Mouse (Mus musculus) left cerebral cortex, adult 8-10 months (tissue): Measurements from ENCODE around the gene Tor1aip1. TPM values are rescaled to one million over a fixed set of nuclear protein-coding genes. Genes with fewer than 3 reads are reported as not detected.
A peak's percentile ranks its signal among the peaks of the same experiment; 100 is the strongest.
"Not testable (repeated sequence)": the region's sequence is repeated elsewhere in the genome, so short reads cannot be mapped to it uniquely, and the experiment has no call there.

Experiments
- DNase-seq, 2 experiments: peaks; one replicate each; pipeline ENCODE4 v3.0.0; 2022; ENCODE audit warnings: low spot score in 2 of 2
- total RNA-seq, 4 experiments: library from RNA; stranded (reverse); gene quantifications; 2 replicates each; pipeline ENCODE4 v1.2.4; 2022

The Tor1aip1 gene
- 10 to 100 TPM; 31.6 to 35.0 (median 34.9) TPM for total RNA-seq

DNA sequence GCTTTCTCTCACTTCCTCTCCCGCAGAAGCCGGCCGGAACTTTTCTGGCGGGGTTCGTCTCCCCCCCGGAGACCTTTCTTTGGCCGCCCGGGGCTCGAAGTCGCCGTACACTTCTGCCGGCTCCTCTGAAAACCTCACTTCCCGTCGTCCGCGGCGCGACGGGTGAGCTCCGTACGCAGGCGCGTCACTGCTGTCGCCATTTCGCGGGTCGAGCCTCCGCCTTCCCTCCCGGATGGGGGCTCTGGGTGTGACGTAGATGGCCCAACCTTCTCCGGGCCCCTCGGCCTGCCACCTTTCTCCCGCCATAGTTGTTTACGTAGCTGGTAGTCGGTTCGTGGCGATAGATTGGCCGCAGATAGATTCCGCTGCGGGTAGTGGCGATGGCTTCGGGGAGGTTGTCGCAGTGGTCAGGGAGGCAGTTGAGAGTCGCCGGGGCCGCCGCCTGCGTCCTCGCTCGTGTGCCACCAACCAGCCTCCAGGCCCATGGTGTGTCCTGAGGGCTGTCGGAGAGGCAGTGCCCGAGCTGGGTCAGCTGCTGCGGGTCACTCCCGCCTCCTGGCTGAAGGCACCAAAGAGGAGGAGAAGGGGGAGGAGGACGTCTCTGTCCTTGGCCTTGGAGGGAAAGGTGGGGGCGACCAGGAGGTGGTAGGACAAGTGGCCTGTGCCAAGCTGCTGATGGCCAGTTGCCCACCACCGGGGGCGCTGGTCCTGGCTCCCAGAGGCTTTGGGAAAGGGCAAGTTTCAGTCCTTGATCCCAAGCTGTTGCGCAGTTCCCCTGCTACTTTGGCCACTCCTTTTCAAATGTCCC is at the start of gene Tor1aip1:
Tor1aip1 (minus strand) TSS at position 551 of the 808 bp plus-strand sequence.
- DNase-seq: peak; percentile 92 to 97

- no peak for DNase-seq
These were observed 49.5 kb upstream of the Tor1aip1 start for GRCm38 (mm10) chr1:156085770-156086169.

GRCm38 (mm10) chr1:156084603-156085002 is 48.3 kb upstream of the Tor1aip1 start:
- no peak for DNase-seq

GRCm38 (mm10) chr1:156077655-156078054 is 41.4 kb upstream of the Tor1aip1 start:
- DNase-seq: no peak

DNA sequence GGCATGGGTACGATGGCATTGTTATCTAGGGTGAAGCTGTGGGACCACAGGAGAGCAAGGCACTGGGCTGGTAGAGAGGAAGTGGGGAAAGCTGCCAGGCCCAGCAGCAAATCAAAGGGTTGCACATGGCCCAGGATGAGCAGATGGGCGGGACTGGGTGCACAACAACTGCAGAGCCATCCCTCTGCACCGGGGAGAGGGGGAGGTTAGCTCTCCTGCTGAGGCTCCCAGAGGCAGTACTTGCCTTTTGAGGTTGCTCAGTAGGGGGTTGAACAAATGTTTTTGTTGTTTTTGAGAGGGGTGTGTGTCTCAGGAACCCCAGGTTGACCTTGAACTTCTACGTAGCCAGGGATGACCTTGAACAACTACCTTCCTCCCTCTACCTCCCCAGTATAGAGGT is 40.2 kb upstream of the Tor1aip1 start:
- no peak for DNase-seq

GRCm38 (mm10) chr1:156074575-156074974 is 38.3 kb upstream of the Tor1aip1 start:
- DNase-seq: no peak

GRCm38 (mm10) chr1:156073169-156073821 is 37.0 kb upstream of the Tor1aip1 start:
- DNase-seq: no peak

DNA sequence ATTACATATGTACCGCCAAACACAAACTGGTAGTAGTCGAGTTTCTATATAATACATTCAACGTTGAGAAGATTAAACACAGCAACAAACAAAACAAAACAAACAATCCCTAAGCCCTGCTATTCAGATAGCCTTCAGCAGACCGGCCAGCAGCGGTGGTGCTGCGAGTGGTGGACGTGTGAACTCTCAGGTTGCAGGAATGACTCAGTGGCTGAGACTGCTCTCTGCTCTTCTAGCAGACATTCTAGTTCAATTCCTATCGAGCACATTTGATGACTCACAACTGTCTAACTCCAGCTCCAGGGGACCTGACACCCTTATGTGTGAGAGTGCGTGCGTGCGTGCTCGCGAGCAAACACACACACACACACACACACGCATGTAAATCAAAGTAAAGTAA is 33.8 kb upstream of the Tor1aip1 start:
- DNase-seq: no peak

DNA sequence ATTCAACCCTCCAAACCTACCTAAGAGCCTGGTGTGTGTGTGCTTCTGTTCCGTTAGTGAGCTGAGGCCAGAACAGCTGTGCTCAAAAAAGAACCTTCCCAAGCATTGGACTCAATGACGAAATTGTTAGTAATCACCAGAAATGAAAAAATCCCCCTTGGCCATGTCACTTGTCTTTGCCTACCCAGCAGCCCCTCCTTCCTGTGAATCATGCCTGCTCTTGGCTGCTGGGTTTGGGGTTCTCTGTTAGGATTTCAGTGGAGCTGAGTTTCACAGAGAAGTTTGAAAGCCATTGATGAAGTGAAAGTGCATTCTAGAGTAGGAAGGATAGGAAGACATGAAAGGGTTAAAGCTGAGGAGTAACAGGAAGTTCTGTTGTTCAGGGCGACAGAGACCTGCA is 29.9 kb upstream of the Tor1aip1 start:
- DNase-seq: no peak

GRCm38 (mm10) chr1:156062193-156062592 is 25.9 kb upstream of the Tor1aip1 start:
- no peak for DNase-seq

- no peak for DNase-seq
These were observed 21.9 kb upstream of the Tor1aip1 start for GRCm38 (mm10) chr1:156058207-156058606.

- DNase-seq: no peak
These were observed 10.4 kb upstream of the Tor1aip1 start for GRCm38 (mm10) chr1:156046688-156047087.

GRCm38 (mm10) chr1:156044211-156044611 is 7.9 kb upstream of the Tor1aip1 start:
- no peak for DNase-seq

DNA sequence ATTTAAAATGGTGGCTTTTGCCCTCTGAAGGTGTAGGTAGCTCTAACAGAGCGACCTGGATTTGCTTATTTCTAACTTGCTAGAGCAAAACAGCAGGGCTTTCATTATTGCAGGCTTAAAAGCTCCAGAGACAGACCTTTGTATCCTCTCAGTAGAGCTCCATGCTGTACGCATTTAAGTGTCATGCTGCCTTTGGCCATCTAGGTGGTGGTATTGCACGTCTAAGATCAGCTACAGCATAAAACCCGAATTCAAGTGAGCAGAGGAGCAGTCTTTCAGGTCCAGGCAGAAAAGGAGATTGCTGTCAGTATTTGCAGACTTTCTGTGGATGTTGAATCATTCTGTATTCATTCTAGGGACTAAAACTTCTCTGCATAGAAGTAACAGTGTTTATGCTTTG is 6.7 kb upstream of the Tor1aip1 start:
- DNase-seq: no peak

- no peak for DNase-seq
These were observed 6.2 kb upstream of the Tor1aip1 start for GRCm38 (mm10) chr1:156042481-156042880.

DNA sequence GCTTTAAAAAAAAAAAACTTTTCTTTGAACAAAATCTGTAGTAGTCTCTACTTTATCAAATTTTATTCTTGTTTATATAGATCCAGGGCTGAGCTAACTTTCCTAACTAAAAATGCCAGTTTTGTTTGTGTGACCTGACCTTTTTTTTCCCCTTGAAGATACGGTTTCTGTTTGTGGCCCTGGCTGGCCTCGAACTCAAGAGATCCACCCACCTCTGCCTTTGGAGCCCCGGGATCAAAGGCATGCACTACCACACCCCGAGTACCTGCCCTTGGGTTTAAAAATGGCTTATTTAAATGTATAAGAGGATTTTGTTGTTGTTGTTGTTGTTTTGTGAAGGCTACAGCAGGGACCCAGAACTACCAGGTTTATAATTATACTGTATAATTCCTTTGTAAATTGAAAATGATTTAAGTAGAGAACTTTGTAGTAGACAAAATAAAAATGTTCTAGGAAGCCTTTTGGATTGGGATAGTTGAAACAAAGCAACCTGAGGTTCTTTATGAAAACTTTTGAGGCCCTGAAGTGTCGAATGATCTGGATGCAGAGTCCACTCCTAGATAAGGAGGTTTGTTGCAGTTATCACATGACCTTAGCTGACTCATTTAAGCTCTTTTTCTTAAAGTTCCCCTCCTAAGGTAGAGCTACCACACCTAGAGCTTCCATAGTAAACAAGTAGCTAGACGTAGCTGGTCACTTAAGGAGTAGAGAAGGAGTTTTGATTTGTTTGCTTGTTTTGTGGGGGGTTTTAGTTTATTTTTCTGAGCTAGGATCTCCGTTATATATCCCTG is 5.4 kb upstream of the Tor1aip1 start:
- no peak for DNase-seq

DNA sequence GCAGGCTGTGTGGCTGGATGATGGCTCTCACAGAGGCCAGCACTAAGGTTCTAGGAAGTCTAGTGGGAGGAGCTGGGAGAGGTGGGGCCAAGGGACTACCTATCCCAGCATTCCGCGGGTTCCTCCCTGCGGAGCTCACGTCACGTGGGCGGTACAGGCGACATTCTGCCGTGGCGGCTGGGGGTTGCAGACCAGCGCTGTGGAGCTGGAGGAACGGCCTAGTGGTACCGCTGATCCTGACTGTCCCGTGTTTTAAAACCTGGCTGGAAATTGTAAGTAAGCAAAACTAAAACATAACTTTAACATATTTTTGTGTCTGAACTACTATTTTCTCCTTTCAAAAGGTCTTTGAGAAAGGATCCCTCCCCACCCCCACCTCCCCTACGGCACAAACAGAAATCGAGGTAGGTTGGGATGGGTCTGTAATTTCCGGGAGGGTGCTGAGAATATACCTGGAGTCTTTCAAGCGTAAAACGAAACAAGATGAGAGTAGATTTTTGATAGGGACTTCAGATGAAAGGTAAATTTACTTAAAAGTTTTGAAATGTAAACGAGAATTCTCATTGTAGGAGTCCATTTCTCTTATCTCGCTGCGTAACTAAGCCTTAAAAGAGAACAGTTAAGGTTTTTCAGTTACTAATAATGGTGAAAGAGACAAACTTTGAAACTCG is 4.6 kb upstream of the Tor1aip1 start:
- DNase-seq: peak; percentile 77 to 90

- not testable (repeated sequence) for DNase-seq
These were observed 3.7 kb upstream of the Tor1aip1 start for GRCm38 (mm10) chr1:156039989-156040388.

DNA sequence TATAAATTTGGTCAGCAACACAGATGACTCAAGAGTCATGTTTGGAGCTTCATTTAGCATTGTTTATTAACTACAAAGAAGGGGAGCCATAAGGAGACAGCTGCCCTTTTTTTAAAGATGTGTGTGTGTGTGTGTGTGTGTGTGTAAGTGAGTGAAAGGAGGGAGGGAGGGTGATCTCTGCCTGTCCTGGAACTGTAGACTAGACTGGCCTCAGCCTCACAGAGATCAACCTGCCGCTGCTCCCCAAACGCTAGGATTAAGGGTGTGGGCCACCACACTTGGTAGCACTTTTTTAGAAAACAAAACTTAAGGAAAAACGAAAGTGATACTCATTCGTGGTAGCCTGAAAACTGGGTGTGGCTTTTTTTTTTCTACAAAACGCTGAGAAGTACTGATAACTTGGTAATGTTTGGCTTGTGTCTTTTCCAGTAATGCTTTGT is 884 bp upstream of the Tor1aip1 start:
- no peak for DNase-seq

DNA sequence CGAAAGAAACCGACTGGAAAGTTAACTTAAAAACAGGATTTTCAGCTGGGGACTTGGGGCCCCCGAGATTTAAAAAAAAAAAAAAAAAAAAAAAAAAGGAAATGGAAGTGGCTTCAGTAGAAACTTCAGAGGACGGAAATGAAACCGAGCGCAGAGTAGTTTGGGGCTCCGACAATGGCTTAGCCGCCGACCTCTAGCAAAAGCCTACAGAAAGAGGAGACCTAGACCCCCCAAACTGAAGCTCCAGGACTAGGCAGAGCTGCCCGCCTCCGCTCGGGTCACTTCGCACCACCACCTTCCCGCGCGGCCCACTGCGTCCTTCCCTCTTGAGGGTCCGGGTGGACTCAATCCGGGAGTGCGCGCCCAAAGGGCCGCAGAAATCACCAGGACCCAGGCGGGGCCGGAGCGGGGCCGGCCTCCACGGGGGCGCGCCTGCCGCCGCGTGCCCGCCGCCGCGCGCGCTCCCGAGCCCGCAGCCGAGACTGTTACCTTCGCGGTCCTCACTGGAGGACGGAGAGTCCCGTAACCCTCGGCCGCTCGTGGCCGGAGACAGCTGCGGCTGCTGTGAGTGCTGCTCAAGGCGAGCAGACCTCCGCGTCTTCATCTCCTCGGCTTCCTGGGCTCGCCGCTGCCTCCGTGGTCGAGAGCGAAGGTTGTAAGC is 881 bp downstream of the Tor1aip1 start, which contains the start of gene Tor1aip2:
Tor1aip2 (plus strand) TSS at position 135 of the 661 bp plus-strand sequence.
- DNase-seq: peak in 1 of 2 experiments; percentile 71

DNA sequence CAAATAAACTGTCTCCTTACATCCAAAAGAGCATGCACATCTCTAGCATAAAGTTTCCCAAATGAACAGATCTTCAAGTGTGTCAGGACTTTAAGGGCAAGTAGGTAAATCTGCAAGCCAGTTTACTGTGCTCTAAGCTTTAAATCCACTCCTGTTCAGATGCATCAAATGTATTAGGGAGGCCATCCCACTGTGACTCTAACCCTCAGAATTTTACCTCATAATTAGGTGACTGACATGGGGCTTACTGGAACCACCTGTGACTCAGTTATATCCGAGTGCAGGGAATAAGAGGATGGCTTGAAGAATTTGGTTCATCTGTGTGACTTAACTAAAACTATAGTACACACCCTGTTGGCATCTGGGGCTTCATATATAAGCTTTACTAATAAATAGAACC is 1.6 kb downstream of the Tor1aip1 start:
- no peak for DNase-seq
